ENCODE assay signal across 9 mouse cellular contexts in the genomic region with DNA sequence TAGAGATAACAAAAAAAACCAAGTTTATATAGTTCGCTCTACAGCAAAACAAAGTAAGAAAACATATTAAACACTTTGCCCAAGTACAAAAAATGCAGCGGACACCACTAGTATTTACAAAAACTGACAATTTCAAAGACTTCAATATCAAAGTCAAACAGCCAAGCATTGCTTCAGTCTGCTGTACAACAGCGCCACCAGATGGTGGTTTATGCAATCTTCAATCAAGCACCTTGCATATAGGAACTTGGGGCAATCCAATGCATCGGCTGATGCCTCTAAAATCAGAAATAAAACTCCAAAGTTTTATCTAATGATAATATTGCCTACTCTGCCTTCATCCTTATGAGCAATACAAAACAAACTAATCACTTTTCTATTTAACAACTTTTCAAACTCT. TPM values are rescaled to one million over a fixed set of nuclear protein-coding genes. Genes with fewer than 3 reads are reported as not detected.
DNase-seq lines count a peak whose midpoint lies in the region; ATAC-seq and TF ChIP-seq lines count a peak whose summit lies in the region.
"Had no signal": no experiment of that assay in that cellular context is flagged by ENCODE, and none has a peak within 500 bp of the region (broad histone marks: within the 10 kb centered on the region; RNA-seq: fewer than 3 reads in every experiment).

No protein-coding gene starts in this region.

- no peak overlapping the region for H3K4me3 ChIP-seq in cortical plate, adult 2 months (ENCODE audit: insufficient read depth, low read length)
- no peak overlapping the region for H3K4me3 ChIP-seq in lung, adult 2 months (replicated peaks; ENCODE audit: extremely low read depth, low read depth, low read length)

- peak; percentile 73 for TF ChIP-seq CTCF in cortical plate, adult 2 months (IDR thresholded peaks at IDR 0.05; ENCODE audit: extremely low read depth, insufficient read depth, low read length)
- 0 out of 2 replicates have a peak, but pooled peaks have one; percentile 10 for TF ChIP-seq CTCF in lung, adult 2 months (IDR thresholded peaks at IDR 0.05; ENCODE audit: insufficient read depth, low read length)

- no peak for ATAC-seq in cerebellum, adult (ENCODE audit: insufficient number of reproducible peaks, low FRiP score, low TSS enrichment)

- 65% methylated on average over 4 of the region's 4 CpGs for WGBS in lung, adult 2 months

- no peak for TF ChIP-seq POLR2A in cortical plate, adult 2 months (IDR thresholded peaks at IDR 0.05; ENCODE audit: extremely low read depth, insufficient read depth, low read length)
- TF ChIP-seq POLR2A in lung, adult 2 months (IDR thresholded peaks at IDR 0.05; ENCODE audit: borderline replicate concordance, extremely low read depth, low read depth, low read length), result no peak

- peak; percentile 25 to 40 for DNase-seq in cerebellum, adult 18-20 months
- peak; percentile 53 for DNase-seq in urinary bladder, postnatal 14 days (ENCODE audit: low spot score)
- DNase-seq in urinary bladder, adult 2 months (ENCODE audit: low spot score), result no peak
- DNase-seq in kidney, postnatal 14 days, result peak; percentile 43
- peak; percentile 21 for DNase-seq in lung, adult 2 months
- peak; percentile 78 for DNase-seq in right cerebral cortex, postnatal 4 days

- H3K4me1 ChIP-seq in cortical plate, adult 2 months (ENCODE audit: control insufficient read depth, insufficient read depth, low read length), result no peaks in the 10 kb centered on the region
- no peaks in the 10 kb centered on the region; the same call in 1 of the 2 replicates for H3K4me1 ChIP-seq in lung, adult 2 months (ENCODE audit: control insufficient read depth, insufficient read depth, low read length)

- H3K27ac ChIP-seq in cortical plate, adult 2 months (ENCODE audit: insufficient read depth, low read length), result no peak overlapping the region

RNA-seq across cellular contexts. Expression of gene Gm10306, which starts 38.7 kb away (rescaled TPM):
- polyA plus RNA-seq in urinary bladder, adult 2 months (2012; rRNA removed), result 0.15 TPM in 1 of 2 replicates, not detected in the other
- not detected in 2 replicates for polyA plus RNA-seq in cortical plate, adult 2 months (2012; rRNA removed)
- polyA plus RNA-seq in lung, adult 2 months (2012; rRNA removed), result not detected in 2 replicates
- polyA plus RNA-seq: large intestine, adult 2 months had no signal

RNA-seq across cellular contexts. Expression of gene Caap1, which starts 39.0 kb away (rescaled TPM):
- polyA plus RNA-seq in urinary bladder, adult 2 months (2012; rRNA removed), result 14.1 and 15.2 TPM in 2 replicates
- 8.7 and 9.1 TPM in 2 replicates for polyA plus RNA-seq in cortical plate, adult 2 months (2012; rRNA removed)
- polyA plus RNA-seq in lung, adult 2 months (2012; rRNA removed), result 5.2 and 7.7 TPM in 2 replicates
